Mouse (Mus musculus) spleen, adult 2 months (tissue): ENCODE measurements at regions not wholly inside any gene's neighbourhood (a gene's known extent, or its start where the extent isn't known, plus 50 kb on each side); places are given as distances from the start of the nearest gene placed in this dataset.

Experiments used
- DNase-seq, 2 experiments: peaks; one replicate each; pipeline versions ENCODE4 v3.0.0 to v3.0.0-alpha.2; 2012 to 2021; ENCODE audit warnings: low spot score in 2 of 2, low read depth in 1 of 2
- H3K27ac ChIP-seq: fragments of 200-500 bp; 2 replicates; pipeline ENCODE4 v1.5.1; 2012; ENCODE audit warnings: low read length, inconsistent platforms; ENCODE audit not compliant: insufficient read depth
- H3K27me3 ChIP-seq: fragments of 200-500 bp; 2 replicates; pipeline ENCODE4 v1.6.1; 2012; ENCODE audit warnings: mild to moderate bottlenecking, moderate library complexity, low read length, inconsistent platforms; ENCODE audit not compliant: control insufficient read depth, insufficient read depth
- H3K36me3 ChIP-seq: fragments of 200-500 bp; 2 replicates; pipeline ENCODE4 v1.6.1; 2012; ENCODE audit warnings: mild to moderate bottlenecking, low read length, inconsistent platforms; ENCODE audit not compliant: control insufficient read depth, insufficient read depth
- H3K4me1 ChIP-seq: fragments of 200-500 bp; 2 replicates; pipeline ENCODE4 v1.6.1; 2011; ENCODE audit warnings: inconsistent platforms; ENCODE audit not compliant: control insufficient read depth, insufficient read depth, insufficient read length
- H3K4me3 ChIP-seq: fragments of 200-500 bp; 2 replicates; pipeline ENCODE4 v1.5.1; 2011; ENCODE audit warnings: mild to moderate bottlenecking, inconsistent platforms; ENCODE audit not compliant: insufficient read depth, insufficient read length; ENCODE audit errors: extremely low read depth
- CTCF ChIP-seq: fragments of 200-500 bp; IDR thresholded peaks from 2 replicates; pipeline ENCODE4 v1.5.1; 2011; ENCODE audit warnings: mild to moderate bottlenecking, inconsistent platforms; ENCODE audit not compliant: insufficient read depth, insufficient read length, insufficient replicate concordance; ENCODE audit errors: extremely low read depth
- POLR2A ChIP-seq: fragments of 200-500 bp; IDR thresholded peaks from 2 replicates; pipeline ENCODE4 v1.6.1; 2011; ENCODE audit warnings: low read depth, low read length, inconsistent platforms
- WGBS: fragments of 180-500 bp; shearing (Covaris S2); methylation state at CpG from one replicate; pipeline ENCODE4 v1.1.7; 2018; 5-methylcytosine and 5-hydroxymethylcytosine counted together

GRCm38 (mm10) chr17:48647431-48647830 lies 192.7 kb downstream of the Unc5cl start:
- peak overlapping the region; percentile 39; the same call in 1 of the 2 replicates for H3K4me3 ChIP-seq
- no peaks in the 10 kb centered on the region for H3K4me1 ChIP-seq
- no peaks in the 10 kb centered on the region for H3K36me3 ChIP-seq
- TF ChIP-seq CTCF = no peak
- no peak for TF ChIP-seq POLR2A
- no peak for DNase-seq
- no peak overlapping the region for H3K27ac ChIP-seq
- WGBS = 56% methylated on average over 14 of the region's 14 CpGs
- H3K27me3 ChIP-seq = no peaks in the 10 kb centered on the region

- Histone ChIP-seq H3K27me3 (no peaks in the 10 kb centered on the region), H3K4me1 (no peaks in the 10 kb centered on the region), H3K4me3 (no peak overlapping the region), H3K36me3 (no peaks in the 10 kb centered on the region), H3K27ac (no peak overlapping the region)
- TF ChIP-seq CTCF (no peak), POLR2A (no peak)
- WGBS = 79% methylated on average over 13 of the region's 13 CpGs
- no peak for DNase-seq
Observed at GRCm38 (mm10) chr17:48650556-48650955, 195.9 kb downstream of the Unc5cl start.

GRCm38 (mm10) chr17:48672749-48673148 lies 218.0 kb downstream of the Unc5cl start:
- no peak for TF ChIP-seq CTCF
- no peak for TF ChIP-seq POLR2A
- H3K36me3 ChIP-seq = no peaks in the 10 kb centered on the region
- H3K4me1 ChIP-seq = no peaks in the 10 kb centered on the region
- H3K4me3 ChIP-seq = no peak overlapping the region
- no peaks in the 10 kb centered on the region for H3K27me3 ChIP-seq
- no peak overlapping the region for H3K27ac ChIP-seq
- no peak for DNase-seq
- WGBS = 81% methylated on average over 3 of the region's 3 CpGs

DNA sequence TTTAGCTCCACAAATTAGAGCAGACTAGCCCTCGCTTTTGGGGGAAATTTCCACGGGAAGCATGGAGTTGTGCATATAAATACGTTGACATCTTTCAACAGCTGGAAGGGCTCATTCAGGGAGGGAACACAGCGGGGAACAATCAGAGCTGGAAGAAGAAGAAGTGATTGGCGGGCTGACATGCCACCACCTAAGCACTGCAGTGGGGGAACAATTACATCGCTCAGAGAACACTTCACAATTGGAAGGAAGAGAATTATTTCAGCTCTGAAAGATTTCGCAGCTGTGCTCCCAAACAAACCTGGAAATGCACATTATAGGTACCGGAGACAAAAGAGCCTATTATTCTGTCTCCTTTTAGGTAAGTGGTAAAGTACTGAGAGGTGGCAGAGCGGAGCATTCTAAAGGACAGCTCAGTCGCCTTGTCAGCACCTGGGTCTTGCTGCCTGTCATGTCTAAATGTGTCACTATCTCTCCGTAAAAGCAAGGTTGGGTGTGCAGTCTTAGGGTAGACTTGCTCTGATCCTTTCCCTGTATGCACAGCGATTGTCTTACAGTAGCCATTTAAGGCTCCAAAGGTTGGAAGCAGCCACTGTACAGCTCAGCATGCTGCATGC lies 223.6 kb downstream of the Unc5cl start:
- 75% methylated on average over 12 of the region's 12 CpGs for WGBS
- H3K4me1 ChIP-seq = no peaks in the 10 kb centered on the region
- TF ChIP-seq CTCF = no peak
- no peak for TF ChIP-seq POLR2A
- no peaks in the 10 kb centered on the region for H3K27me3 ChIP-seq
- H3K4me3 ChIP-seq = no peak overlapping the region
- no peaks in the 10 kb centered on the region for H3K36me3 ChIP-seq
- no peak for DNase-seq
- H3K27ac ChIP-seq = no peak overlapping the region

GRCm38 (mm10) chr17:48680331-48680730 lies 225.6 kb downstream of the Unc5cl start:
- Histone ChIP-seq H3K4me1 (no peaks in the 10 kb centered on the region), H3K4me3 (no peak overlapping the region), H3K27me3 (no peaks in the 10 kb centered on the region), H3K36me3 (no peaks in the 10 kb centered on the region), H3K27ac (no peak overlapping the region)
- TF ChIP-seq POLR2A (no peak), CTCF (no peak)
- DNase-seq = no peak
- 85% methylated on average over 10 of the region's 10 CpGs for whole genome bisulfite sequencing

DNA sequence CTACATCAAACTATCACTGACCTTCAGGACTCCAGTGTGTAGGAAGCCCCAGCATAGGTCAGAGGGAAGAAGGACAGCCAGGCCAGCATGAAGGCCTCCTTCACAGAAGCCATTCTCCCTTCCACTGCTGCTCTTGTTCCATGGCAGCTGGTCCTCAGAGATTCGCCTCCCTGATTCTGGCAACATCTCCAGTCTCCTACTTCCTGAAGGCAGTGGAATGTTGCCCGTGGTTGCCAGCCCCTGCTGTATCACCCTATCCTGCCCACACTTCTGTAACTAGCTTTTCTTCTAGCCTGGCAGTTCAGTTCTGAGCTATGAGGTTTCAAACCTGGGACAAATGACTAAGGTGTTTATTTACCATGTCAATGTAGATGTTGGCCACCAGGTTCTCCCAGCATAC lies 234.2 kb downstream of the Unc5cl start:
- no peaks in the 10 kb centered on the region for H3K36me3 ChIP-seq
- no peak overlapping the region for H3K4me3 ChIP-seq
- H3K4me1 ChIP-seq = no peaks in the 10 kb centered on the region
- WGBS = 70% methylated on average over 2 of the region's 2 CpGs
- no peak for TF ChIP-seq POLR2A
- TF ChIP-seq CTCF = no peak
- H3K27ac ChIP-seq = no peak overlapping the region
- no peaks in the 10 kb centered on the region for H3K27me3 ChIP-seq
- DNase-seq = no peak

- no peak overlapping the region for H3K4me3 ChIP-seq
- no peak for TF ChIP-seq CTCF
- no peak for TF ChIP-seq POLR2A
- no peaks in the 10 kb centered on the region for H3K36me3 ChIP-seq
- no peaks in the 10 kb centered on the region for H3K4me1 ChIP-seq
- H3K27me3 ChIP-seq = no peaks in the 10 kb centered on the region
- no peak overlapping the region for H3K27ac ChIP-seq
- WGBS = 94% methylated on average over 5 of the region's 5 CpGs
- no peak for DNase-seq
Observed at GRCm38 (mm10) chr17:48698456-48698855, 233.7 kb upstream of the Lrfn2 start.

DNA sequence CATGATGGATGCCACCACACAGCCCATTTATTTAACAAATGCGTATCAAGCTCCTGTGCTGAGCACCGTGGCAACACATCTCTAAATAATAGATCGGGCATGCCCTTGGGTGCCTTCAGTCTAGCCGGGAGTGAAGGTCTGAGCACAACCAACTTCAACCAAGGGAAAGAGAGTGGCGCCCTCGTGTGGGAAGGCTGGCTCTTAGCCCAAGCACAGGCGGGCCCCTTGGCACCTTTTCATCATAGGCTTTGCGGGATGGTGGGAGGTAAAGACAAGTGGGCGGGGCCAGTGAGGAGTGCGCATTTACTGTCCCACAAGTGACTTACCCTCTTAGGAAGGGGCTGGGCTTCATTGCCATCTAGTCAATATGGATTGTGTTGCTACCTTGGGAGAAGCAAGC lies 231.6 kb upstream of the Lrfn2 start:
- H3K4me3 ChIP-seq = no peak overlapping the region
- no peaks in the 10 kb centered on the region for H3K4me1 ChIP-seq
- H3K36me3 ChIP-seq = no peaks in the 10 kb centered on the region
- TF ChIP-seq POLR2A (no peak), CTCF (0 out of 2 replicates have a peak, but pooled peaks have one; percentile 1)
- H3K27ac ChIP-seq = no peak overlapping the region
- WGBS = 29% methylated on average over 10 of the region's 10 CpGs
- DNase-seq = no peak
- no peaks in the 10 kb centered on the region for H3K27me3 ChIP-seq
